In the genomic region with DNA sequence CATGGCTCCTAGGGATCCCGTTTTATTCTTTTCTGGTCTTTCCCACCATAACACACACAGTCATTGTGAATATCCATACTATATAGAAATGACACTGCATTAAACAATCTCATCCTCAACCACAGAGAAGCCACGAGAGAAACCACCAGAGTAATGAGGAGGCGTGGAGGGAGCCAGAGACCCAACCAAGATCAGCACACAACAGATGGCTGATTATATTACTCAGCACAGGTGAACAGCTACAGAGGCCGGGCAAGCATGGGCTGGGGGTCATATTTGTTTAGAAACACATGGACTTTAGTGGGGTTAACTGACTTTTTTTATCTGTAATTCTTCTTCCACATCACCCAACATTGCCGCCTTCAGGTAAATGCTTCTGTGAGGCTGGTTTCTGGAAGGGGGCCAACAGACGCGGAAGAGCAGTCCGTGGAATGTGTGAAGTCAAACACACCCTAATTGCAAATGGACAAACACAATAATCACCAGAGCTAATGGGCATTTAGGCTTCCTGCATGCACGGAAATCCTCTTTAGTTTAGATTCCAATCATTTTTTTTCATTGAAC, we compare ENCODE assay signal across 13 mouse cellular contexts.
DNase-seq lines count a peak whose midpoint lies in the region.
"Had no signal": no experiment of that assay in that cellular context is flagged by ENCODE, and none has a peak within 500 bp of the region (broad histone marks: within the 10 kb centered on the region; RNA-seq: fewer than 3 reads in every experiment).

No protein-coding gene starts in this region.

- DNase-seq in kidney, postnatal 14 days, result peak; percentile 26
- DNase-seq in kidney, adult 8-10 months, result no peak
- peak; percentile 20 for DNase-seq in ZHBTc4 (ENCODE audit: low read depth, low spot score)
- DNase-seq in cerebellum, adult 9-11 months, result peak; percentile 49
- DNase-seq in lung, postnatal 25 days (ENCODE audit: low spot score), result peak; percentile 1
- no peak for DNase-seq in frontal cortex, postnatal 25 days (ENCODE audit: low spot score in 2 of 2)
- DNase-seq in frontal cortex, adult 2 months (ENCODE audit: extremely low spot score in 1 of 2, low spot score in 1 of 2), result no peak
- DNase-seq in right cerebral cortex, postnatal 25 days, result no peak
- DNase-seq: adrenal gland, postnatal 14 days; embryo, embryonic 11 days; heart, postnatal 14 days; liver, embryonic 13.5 days; thymus, postnatal 14 days had no signal

Comparison
In these comparisons a context has a peak if more than half of its experiments do, and no peak if none do; other contexts are left out.
1. DNase-seq: peak in kidney, postnatal 14 days (single experiment), ZHBTc4 (single experiment), cerebellum, adult 9-11 months (single experiment) and lung, postnatal 25 days (single experiment); none in kidney, adult 8-10 months (0 of 2), frontal cortex, postnatal 25 days (0 of 2), frontal cortex, adult 2 months (0 of 2) and right cerebral cortex, postnatal 25 days (single experiment).